Mouse (Mus musculus): ENCODE measurements around the gene Gm20532.

- no peak for TF ChIP-seq POLR2A (IDR thresholded peaks at IDR 0.05; ENCODE audit: low read depth, low read length)
- TF ChIP-seq CTCF (IDR thresholded peaks at IDR 0.05; ENCODE audit: extremely low read depth, insufficient read depth, insufficient read length, insufficient replicate concordance): no peak
Observed at GRCm38 (mm10) chr2:26576462-26576861, 10.0 kb upstream of the Gm20532 start.
